Mouse (Mus musculus) layer of hippocampus, adult 18-20 months (tissue): Measurements from ENCODE around the gene Myom1. TPM values are rescaled to one million over a fixed set of nuclear protein-coding genes. Genes with fewer than 3 reads are reported as not detected.
A peak's percentile ranks its signal among the peaks of the same experiment; 100 is the strongest.

Experiments used
- DNase-seq, 2 experiments: peaks; one replicate each; pipeline ENCODE4 v3.0.0; 2022; ENCODE audit warnings: low spot score in 2 of 2
- total RNA-seq, 2 experiments: library from RNA; stranded (reverse); gene quantifications; 2 replicates each; pipeline ENCODE4 v1.2.3; 2021

Myom1 gene
- total RNA-seq, 2 experiments from 2014 or later, result 1.4 to 2.6 TPM

DNA sequence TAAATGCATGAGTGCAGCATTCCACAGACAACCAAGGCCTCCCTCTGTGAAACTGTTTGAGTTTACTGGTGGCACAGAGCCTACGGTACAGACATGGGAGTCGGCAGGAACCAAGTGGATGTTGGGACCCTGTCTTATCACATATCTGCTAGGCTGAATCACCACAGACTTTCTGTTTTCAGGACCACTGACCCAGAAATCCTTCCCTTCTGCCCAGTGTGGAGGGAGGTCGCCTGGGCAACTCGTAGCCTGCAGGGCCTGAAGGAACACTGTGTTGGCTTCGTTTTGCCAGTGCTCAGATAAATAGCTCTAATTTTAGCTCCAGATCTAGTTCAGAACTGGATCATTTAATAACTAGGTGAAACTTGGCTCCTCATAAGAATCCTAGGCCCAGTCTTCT lies 12.5 kb downstream of the Myom1 start:
- DNase-seq, result peak in 1 of 2 experiments; percentile 17

DNA sequence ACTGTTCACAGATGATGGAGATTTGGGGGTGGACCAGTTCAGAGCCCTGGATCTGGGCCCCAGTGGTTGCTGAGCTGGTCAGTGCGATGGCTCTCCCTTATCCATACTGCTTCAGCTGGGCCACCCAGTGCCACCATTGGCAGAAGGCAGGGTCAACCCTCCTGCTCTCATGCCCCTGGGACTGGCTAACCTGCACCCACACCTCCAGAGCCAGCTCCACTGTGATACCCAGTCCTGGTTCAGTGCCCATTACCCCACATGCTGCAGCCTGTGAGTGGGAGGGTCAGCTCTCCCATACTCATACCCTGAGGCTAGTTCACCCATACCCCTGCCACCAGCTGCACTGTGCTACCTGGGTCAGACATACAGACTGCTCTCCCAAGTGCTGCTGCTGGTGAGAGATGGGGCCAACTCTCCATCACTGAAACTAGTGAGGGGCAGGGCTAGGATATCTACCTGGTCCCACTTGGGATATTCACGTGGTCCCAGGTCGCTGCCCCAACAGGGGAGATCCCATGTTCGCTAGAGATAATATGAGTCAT lies 15.1 kb downstream of the Myom1 start:
- no peak for DNase-seq

DNA sequence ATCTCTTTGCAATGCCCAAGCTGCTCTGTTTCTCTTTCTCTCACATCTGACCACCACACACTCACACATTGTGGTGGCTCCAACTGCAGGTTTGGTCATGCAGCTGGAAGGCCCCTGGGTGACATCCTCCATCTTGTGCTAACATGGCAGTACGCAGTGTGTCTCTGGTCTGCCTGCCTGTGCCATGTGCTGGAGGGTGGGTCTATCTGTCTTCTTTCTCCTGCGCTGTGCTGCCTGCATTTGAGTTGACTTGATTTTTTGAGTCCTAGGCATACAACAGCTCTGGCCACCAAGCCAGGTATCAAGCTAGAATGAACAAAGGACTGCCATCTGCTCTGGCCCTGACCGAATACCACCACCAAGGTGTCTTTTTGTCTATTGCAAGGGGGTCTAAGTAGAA lies 15.7 kb downstream of the Myom1 start:
- DNase-seq, result no peak

DNA sequence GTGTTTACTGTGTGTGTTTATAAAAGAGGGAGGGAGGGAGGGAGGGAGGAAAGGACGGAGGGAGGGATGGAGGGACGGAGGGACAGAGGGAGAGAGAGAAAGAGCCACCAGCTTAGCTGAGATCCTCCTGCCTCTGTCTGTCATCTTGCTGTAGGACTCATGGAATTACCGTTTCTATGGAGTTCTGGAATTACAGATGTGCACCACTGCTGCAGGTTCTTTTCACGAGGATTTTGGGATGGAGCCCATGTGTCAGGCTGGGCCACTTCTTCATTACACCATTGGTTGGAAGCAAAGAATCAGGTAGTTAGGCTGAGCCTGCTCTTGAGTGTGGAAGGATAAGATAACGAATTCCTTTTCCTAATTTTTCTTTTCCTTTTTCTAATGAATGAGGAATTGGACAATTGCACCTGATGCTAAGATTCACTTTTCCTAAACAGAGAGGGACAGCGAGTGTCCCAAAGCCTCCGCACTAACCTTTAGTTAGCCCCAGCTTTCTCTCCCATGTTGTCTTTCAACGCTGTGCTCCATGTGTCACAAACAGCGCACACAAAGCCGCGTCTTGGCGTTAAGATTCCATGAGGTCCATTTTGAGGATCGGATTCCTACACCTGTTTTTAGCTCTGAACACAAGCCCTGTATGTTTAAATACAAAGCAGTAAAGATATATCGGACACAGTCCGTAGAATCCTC lies 16.3 kb downstream of the Myom1 start:
- no peak for DNase-seq

DNA sequence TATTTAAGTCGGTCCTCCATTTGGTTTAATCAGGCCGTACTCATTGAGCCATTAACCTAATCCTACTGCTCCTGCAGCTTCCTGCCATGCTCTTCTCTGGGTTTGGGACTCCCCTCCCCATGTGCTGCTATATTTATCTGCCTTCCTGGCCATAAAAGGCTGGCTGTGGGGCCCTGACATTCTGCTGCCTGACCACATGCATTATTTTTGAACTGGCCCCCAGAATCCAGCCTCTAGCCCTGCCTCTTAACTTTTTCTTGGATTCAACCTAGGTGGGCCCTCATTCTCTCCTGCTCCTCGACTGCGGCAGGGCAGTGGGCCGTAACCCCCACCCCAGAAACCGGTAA lies 16.8 kb downstream of the Myom1 start:
- no peak for DNase-seq

DNA sequence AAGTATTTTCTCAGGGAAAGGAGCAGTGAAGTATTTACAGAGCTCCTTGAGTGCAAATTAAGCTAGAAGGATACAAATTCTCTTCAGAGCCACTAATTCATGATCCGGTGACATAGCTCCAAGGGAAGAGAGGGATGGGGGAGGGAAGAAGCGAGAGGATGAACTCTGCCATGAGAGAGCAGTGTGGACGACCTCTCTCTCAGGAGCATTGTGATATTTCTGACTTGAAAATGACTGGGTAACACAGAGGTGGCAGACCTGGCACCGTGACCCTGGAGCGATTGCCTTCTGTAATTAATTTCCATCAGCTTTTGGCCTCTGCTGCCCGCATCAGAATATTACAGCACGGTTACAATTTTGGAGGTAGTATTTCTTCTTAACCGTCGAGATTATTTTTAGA lies 17.4 kb downstream of the Myom1 start:
- DNase-seq, result no peak

DNA sequence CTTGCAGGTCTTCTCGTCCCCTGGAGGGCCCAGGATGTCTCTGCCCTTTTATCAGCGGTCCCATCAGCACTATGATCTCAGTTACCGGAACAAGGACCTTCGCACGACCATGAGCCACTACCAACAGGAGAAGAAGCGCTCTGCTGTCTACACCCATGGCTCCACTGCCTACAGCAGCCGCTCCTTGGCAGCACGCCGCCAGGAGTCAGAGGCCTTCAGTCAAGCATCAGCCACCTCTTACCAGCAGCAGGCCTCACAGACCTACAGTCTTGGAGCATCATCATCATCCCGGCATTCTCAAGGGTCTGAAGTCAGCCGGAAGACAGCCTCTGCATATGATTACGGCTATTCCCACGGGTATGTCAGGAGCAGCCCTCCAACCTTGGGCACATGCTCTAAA lies 20.4 kb downstream of the Myom1 start:
- DNase-seq, result no peak

DNA sequence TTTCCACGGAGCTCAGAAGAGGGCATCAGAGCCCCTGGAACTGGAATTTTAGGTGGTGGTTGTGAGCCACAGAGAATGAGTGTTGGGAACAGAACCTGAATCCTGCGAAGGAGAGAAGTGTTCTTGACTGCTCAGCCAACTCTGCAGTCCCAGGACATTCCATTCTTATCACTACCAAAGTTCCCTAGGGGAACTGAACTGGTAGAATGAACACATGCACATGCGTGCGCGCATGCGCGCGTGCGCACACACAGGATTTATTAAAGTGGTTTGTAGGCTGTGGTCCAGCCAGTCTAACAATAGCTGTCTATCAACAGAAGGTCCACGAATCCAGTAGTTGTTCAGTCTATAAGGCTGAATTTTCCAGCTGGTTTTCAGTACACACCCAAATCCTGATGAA lies 21.6 kb downstream of the Myom1 start:
- no peak for DNase-seq

DNA sequence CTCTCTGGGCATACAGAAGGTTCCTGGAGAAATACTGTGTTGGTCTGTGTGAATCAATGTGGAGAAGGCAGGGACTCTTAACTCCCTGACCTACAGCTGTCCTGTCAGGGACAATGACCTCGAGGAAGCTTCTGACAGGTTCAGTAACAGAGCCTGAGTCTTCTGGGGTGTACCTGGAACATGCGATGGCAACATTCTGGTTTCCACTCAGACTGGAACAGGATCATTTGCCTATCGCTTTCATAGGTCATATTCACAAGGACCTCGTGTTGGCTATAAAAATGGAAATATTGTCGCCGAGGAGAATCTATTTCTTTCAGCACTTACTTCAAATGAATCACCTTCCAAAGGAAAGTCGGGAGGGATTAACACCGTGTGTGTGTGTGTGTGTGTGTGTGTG lies 23.5 kb downstream of the Myom1 start:
- DNase-seq, result no peak

DNA sequence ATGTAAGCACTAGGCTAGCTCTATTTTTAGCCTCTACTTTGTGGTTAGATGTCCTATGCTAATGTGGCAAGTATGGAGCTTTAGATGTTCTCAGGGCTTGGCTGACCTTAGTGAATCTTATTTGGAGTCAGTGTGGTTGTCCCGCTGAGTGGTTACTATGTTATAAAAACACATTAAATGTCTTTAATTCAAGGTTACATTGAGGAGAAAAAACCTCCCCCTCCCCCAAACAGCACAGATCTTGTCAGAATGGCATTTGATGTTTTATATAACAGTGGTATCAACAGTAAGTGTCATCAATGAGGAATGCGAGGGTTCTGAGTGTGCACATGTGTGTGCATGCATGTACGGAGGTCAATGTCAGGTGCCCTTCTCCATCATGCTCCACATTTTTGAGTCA lies 24.8 kb downstream of the Myom1 start:
- no peak for DNase-seq

DNA sequence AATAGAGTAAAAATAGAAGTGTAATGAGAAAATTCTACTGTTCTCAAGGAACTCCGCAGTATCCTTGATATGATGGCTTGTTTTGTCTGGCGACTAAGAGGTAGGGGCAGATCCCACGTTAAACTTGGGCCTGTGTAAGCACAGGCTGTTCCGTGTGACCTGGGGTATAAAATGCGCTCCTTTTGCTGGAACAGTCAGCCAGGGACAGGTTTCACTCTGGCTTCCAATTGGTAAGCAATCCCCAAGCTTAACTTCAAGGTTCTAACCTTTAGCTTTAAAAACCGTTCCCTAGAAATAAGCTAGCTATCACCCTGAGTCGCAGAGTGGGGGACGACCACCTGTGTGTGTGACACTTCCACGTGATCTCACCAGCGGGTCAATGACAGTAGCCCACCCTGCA lies 30.3 kb downstream of the Myom1 start:
- no peak for DNase-seq

DNA sequence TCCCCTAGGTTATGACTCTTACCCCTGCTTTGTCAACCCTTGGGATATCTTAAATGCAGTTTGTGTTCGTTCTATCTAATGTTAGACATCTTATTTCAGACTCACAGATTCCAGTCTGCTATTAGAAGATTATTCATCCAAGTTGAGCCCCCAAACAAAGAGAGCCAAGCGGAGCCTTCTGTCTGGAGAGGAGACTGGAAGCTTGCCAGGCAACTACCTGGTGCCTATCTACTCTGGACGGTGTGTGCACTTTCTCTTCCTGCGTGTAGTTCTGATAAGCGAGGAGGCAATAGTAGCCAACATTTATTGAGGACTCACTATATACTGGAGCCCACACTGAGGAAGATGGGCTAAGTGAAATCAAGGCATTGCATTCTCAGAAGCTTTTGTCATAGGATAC lies 32.0 kb downstream of the Myom1 start:
- no peak for DNase-seq

DNA sequence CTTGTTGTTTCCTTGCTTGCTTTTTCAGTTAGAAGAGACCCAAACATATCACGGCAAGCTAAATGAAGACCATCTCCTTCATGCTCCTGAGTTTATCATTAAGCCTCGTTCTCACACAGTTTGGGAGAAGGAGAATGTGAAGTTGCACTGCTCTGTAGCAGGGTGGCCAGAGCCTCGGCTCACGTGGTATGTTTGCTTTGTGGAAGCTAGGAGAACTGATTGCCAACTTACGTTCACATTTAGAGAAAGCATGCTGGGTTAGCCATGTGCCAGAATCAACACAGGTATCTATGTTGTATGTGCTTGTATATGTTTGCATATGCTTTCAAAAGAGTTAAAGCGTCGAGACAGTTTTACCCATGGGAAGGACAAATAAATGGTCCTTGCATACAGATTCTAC lies 34.8 kb downstream of the Myom1 start:
- no peak for DNase-seq

DNA sequence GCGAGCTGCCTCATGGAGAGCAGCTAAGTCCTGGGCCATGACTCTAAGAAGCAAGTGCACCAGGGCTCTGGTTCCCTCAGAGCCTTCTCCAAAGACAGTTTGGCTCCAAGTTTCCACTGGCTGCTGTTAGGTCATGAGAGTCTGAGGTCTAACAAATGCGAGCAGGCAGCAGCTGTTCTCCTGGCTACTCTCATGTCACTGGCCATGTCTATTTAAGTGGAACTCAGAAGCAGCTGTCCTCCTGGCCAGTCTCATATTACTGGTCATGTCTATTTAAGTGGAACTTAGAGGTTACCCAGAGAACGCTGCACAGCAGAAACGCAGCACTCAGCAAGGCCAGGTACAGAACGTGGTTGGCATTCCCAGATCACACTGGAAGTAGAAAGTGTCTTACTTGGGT lies 36.4 kb downstream of the Myom1 start:
- no peak for DNase-seq

DNA sequence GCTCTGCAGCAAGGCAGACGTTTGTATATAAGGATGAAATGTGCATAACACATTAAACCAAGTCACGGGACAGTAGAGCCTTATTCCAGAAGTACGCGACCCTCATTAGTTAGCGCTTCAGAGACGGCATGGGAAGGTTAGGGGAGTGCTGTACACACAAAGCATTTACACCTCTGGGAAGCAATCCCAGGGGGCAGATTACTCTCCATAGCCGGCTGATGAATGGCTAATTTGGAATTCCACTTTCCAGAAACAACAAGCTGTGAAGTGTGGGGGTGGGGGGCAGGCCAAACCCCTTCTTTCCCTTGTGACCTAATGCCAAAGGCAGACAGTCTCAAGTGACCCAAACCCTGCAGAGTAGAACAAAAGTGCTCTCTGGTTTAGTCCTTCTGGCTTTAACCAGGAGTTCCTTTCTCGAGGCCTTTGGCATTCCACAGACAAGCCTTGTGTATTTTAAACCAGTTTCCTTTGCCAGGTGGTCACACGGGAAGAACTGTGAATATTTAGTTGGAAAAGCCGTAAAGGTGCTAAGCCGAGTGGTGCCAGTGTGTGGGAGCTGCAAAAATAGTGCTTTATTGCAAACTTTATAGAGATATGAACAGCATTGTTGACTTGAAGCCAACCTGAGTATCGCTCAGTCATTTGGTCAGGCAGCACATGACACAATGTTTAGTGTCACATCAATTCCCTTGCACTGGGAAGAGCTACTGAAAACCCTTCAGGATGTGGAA lies 37.6 kb downstream of the Myom1 start:
- no peak for DNase-seq

DNA sequence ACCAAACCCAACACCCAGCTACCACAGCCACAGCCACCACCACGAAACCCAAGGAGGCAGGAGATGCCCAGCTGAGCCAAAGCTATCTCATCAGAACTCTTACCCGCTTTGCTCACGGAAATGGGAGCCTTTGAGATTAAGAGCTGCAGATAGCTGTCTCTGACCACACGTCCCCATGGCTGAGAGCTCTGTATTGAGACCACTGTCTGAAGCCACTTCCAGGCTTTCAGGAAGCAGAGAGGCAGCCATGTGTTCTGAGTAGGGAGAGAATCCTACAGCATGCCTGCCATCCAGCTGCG lies 38.1 kb downstream of the Myom1 start:
- no peak for DNase-seq

DNA sequence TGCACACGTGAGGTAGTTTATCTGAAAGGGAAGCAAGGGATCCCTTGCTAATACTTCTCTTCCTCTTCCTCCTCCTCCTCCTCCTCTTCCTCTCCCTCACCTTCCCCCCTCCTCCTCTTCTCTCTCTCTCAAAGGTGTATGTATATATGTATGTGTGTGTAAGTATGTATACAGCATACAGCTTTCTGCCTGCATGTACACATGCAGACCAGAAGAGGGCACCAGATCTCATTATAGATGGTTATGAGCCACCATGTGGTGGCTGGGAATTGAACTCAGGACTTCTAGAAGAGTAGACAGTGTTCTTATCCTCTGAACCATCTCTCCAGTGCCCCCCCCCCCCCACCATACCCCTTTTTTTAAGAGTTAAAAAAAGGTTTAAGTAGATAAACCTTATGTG lies 40.2 kb downstream of the Myom1 start:
- DNase-seq, result no peak

DNA sequence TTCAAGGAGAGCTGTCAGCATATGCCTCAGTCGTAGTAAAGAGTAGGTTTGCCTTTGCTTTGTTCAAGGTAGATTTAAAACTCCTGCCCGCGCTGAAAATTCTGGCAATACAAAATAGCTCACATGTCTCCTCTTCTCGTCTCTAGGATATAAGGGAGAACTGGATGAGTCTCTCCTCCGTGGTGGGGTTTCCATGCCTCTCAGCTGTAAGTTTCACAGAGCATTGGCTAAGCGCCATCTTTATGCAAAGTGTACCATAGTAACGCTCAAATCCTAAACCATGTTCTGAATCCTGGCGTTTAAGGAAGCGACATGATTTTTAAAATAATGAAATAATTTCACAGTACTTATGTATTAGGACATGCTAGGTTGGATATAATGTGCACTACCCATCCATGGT lies 43.2 kb downstream of the Myom1 start:
- no peak for DNase-seq

DNA sequence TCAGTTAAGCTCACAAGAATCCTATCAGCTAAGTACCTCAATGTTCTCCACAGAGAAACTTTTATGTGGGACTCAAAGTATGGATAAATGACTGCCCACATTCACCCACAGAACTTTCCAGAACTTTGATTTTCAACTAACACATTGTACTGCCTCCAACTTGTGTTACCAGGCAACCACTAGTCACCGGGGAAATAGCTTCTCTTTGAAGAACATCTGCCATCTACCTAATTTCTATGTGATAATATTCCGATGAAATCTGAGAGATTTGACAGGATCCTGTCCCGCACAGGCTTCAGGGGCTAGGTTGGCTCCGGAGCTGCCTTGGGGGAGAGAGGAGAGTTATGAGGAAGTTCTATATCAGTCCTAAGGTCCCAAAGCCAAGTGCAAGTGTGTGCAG lies 44.4 kb downstream of the Myom1 start:
- DNase-seq, result peak in 1 of 2 experiments; percentile 48

DNA sequence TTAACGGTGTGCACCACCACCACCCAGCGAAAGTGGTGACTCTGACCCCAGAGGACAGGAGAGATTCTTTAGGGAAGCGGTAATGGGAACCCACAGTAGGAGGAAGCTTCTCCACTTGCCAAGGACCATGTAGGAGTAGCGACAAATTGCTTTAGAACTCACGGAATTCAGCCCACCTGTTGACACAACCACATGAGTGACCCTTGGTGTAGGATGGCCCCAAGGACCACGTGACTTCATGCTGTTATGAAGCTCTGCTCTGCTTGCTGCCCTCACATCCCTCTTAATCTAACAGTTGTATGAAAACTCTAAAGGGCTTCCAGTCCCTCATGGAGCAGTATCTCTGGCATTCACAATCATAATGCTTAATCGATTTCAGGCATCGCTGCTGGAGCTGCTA lies 46.9 kb downstream of the Myom1 start:
- DNase-seq, result no peak

DNA sequence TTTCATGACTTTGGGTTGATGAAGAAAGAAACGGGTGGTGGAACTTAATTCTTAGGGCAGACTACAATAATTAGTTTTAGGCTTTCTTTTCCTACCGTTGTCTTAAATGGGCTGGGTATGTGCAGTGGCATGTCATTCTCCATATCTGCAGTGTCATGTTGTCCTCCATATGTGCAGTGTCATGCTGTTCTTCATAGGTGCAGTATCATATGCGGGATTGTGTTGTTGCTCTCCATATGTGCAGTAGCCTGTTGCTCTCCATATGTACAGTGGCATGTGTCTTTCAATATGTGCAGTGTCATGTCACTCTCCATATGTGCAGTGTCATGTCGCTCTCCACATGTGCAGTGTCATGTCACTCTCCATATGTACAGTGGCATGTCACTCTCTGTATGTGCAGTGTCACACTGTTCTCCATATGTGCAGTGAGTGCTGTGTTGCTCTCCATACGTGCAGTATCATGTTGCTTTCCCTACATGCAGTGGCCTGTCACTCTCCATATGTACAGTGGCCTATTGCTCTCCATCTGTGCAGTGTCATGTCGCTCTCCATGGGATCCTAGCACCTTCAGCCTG lies 50.8 kb downstream of the Myom1 start:
- no peak for DNase-seq

DNA sequence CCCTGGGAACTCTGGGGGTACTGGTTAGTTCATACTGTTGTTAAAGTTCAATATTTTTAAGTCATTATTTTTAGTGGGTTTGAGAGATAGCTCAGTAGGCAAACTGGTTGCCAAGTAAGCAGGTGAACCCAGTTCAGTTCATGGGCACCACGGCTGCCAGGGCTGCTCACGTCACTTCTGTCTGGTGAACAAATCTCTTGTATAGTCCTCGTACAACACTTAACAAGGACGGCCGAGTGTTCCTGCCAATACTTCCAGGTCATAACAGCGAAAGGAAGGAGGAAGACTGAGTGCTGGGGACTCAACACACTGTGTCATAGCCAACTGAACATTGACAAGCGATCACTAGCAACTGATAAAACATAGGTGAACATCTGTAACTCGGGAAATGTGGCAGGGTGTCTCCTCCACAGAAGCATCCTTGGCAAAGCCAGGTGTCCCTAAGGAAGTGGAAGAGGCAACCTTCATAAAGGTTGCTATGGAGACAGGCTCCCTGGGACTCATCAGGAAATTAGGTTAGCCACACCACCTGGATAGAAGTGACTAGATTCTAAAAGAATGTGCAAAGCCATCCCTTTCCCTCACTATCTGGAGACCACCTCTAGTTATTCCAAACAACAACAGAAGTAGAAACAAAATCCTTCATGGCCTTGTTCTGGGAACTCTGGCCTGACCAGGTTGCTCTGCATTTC lies 52.9 kb downstream of the Myom1 start:
- DNase-seq, result no peak
